Mouse (Mus musculus) heart, adult 2 months (tissue): ENCODE measurements around the gene Suds3. TPM values are rescaled to one million over a fixed set of nuclear protein-coding genes. Genes with fewer than 3 reads are reported as not detected.

Experiments
- DNase-seq, 2 experiments: peaks; one replicate each; pipeline ENCODE4 v3.0.0; 2021
- H3K27ac ChIP-seq: fragments of 200-600 bp; 2 replicates; pipeline ENCODE4 v1.8.1; 2022
- H3K27me3 ChIP-seq: fragments of 200-500 bp; 2 replicates; pipeline ENCODE4 v1.6.1; 2012; ENCODE audit warnings: mild to moderate bottlenecking, low read length, inconsistent platforms, mixed read lengths; ENCODE audit not compliant: control insufficient read depth, insufficient read depth
- H3K36me3 ChIP-seq: fragments of 200-500 bp; 2 replicates; pipeline ENCODE4 v1.6.1; 2012; ENCODE audit warnings: low read length, inconsistent platforms; ENCODE audit not compliant: control insufficient read depth, insufficient read depth
- H3K4me1 ChIP-seq: fragments of 200-500 bp; 2 replicates; pipeline ENCODE4 v1.6.1; 2011; ENCODE audit warnings: low read length; ENCODE audit not compliant: control insufficient read depth, insufficient read depth
- H3K4me3 ChIP-seq: fragments of 200-600 bp; 2 replicates; pipeline ENCODE4 v1.8.1; 2022
- H3K79me2 ChIP-seq: fragments of 200-500 bp; replicated peaks from 2 replicates; pipeline ENCODE4 v1.6.1; 2012; ENCODE audit warnings: mild to moderate bottlenecking, inconsistent platforms, low read length, moderate library complexity, mixed read lengths; ENCODE audit not compliant: control insufficient read depth, insufficient read depth
- H3K9ac ChIP-seq: fragments of 200-500 bp; 2 replicates; pipeline ENCODE4 v1.6.1; 2012; ENCODE audit warnings: low read depth, mild to moderate bottlenecking, control low read depth, inconsistent platforms, low read length, mixed read lengths
- CTCF ChIP-seq: fragments of 200-600 bp; IDR thresholded peaks from 2 replicates; pipeline ENCODE4 v1.8.1; 2022; ENCODE audit warnings: antibody characterized with exemption, mild to moderate bottlenecking, moderate library complexity
- EP300 ChIP-seq: fragments of 200-500 bp; IDR thresholded peaks from 2 replicates; pipeline ENCODE4 v1.6.1; 2011; ENCODE audit warnings: low read depth, low read length, control low read depth; ENCODE audit not compliant: insufficient read depth
- POLR2A ChIP-seq: fragments of 200-500 bp; IDR thresholded peaks from 2 replicates; pipeline ENCODE4 v1.6.1; 2011; ENCODE audit warnings: mild to moderate bottlenecking, low read depth, low read length, control low read depth; ENCODE audit not compliant: insufficient read depth
- WGBS: fragments of 180-500 bp; shearing (Covaris S2); methylation state at CpG from one replicate; pipeline ENCODE4 v1.1.7; 2018; 5-methylcytosine and 5-hydroxymethylcytosine counted together
- intact Hi-C: fragments of 180-260 bp; cut with DNase I; formaldehyde crosslinking; loops from one replicate; pipeline ENCODE4 v1.15.1; 2025
- polyA plus RNA-seq: library from polyadenylated mRNA; depleted of rRNA; stranded (reverse); fragments of >200 nt; gene quantifications from 2 replicates; pipeline ENCODE4 v1.2.3, GENCODE M21; 2012; rRNA removed
- total RNA-seq, 2 experiments: library from RNA; stranded (reverse); gene quantifications; 2 replicates each; pipeline ENCODE4 v1.2.3; 2021

Suds3 gene
- total and polyA plus RNA-seq, 3 experiments = 44.7 to 112 (median 76.8) TPM

GRCm38 (mm10) chr5:117060484-117061130, 55.3 kb downstream of the Suds3 start:
- Histone ChIP-seq H3K27ac (no peak overlapping the region), H3K27me3 (no peaks in the 10 kb centered on the region; the same call in 1 of the 2 replicates)
- intact Hi-C loops = loop anchor here (10.0 kb wide), 1 partner anchor 826 kb away; no protein-coding TSS in a partner anchor

DNA sequence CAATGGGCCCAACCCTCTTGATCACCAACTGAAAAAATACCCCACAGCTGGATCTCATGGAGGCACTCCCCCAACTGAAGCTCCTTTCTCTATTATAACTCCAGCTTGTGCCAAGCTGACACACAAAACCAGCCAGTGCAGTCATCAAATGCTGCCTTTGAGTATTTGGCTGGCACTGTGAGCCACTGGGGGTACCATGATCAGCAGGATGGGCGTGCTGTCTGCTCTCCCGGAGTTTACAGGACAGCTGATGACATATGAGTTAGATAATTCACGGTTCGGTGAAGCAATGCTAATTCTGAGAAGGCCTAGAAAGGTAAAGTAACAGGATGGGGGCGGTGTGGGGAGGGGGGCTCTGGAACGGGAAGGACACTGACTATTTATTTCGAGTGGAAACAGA, 66.0 kb downstream of the Suds3 start:
- Histone ChIP-seq H3K27ac (no peak overlapping the region), H3K27me3 (no peaks in the 10 kb centered on the region), H3K9ac (no peak overlapping the region), H3K4me1 (no peaks in the 10 kb centered on the region), H3K4me3 (no peak overlapping the region), H3K79me2 (no peaks in the 10 kb centered on the region), H3K36me3 (no peaks in the 10 kb centered on the region)
- WGBS = 79% methylated on average over 7 of the region's 7 CpGs
- TF ChIP-seq CTCF = no peak
- TF ChIP-seq EP300 = no peak
- no peak for TF ChIP-seq POLR2A
- no peak for DNase-seq
- intact Hi-C loops = no loop called here

More at GRCm38 (mm10) chr5:117060484-117061130, 55.3 kb downstream of the Suds3 start:
- no peak overlapping the region for H3K9ac ChIP-seq
- 73% methylated on average over 18 of the region's 18 CpGs for WGBS
- no peak overlapping the region for H3K4me3 ChIP-seq
- no peaks in the 10 kb centered on the region for H3K4me1 ChIP-seq
- no peak for DNase-seq
- no peak for TF ChIP-seq CTCF
- TF ChIP-seq POLR2A = no peak
- TF ChIP-seq EP300 = no peak
- H3K79me2 ChIP-seq = no peaks in the 10 kb centered on the region
- H3K36me3 ChIP-seq = no peaks in the 10 kb centered on the region

DNA sequence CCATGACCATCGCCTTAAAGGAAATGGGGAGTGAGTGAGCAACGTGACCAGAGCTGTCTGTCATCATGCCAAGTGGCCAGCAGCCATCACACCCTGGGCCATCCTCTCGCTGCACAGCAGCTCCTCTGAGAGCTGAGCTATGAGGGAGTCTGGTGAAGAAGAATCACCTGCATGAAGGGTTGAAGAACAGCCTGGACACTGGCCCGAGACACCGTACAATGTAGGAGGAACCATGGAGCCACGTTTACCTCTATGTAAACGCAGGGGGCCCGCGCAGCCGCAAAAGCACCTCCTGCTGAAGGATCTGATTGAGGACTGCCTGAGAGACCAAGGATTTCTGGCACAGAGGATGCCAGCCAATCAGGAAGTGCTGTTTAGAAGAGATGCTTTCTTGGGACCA, 70.8 kb downstream of the Suds3 start:
- H3K36me3 ChIP-seq = no peaks in the 10 kb centered on the region

GRCm38 (mm10) chr5:117042661-117043060, 73.3 kb downstream of the Suds3 start:
- no peaks in the 10 kb centered on the region for H3K4me1 ChIP-seq
- 61% methylated on average over 11 of the region's 11 CpGs for WGBS
- no peaks in the 10 kb centered on the region for H3K27me3 ChIP-seq
- H3K36me3 ChIP-seq = no peaks in the 10 kb centered on the region
- H3K27ac ChIP-seq = no peak overlapping the region
- no peak overlapping the region for H3K4me3 ChIP-seq
- DNase-seq = no peak
- TF ChIP-seq POLR2A (no peak), CTCF (no peak), EP300 (no peak)
- intact Hi-C loops = no loop called here
- no peak overlapping the region for H3K9ac ChIP-seq
- no peaks in the 10 kb centered on the region for H3K79me2 ChIP-seq

More for the DNA sequence above, 70.8 kb downstream of the Suds3 start:
- WGBS = 47% methylated on average over 10 of the region's 10 CpGs
- Histone ChIP-seq H3K27ac (no peak overlapping the region), H3K27me3 (no peaks in the 10 kb centered on the region), H3K9ac (no peak overlapping the region), H3K4me3 (no peak overlapping the region), H3K79me2 (no peaks in the 10 kb centered on the region), H3K4me1 (no peaks in the 10 kb centered on the region)
- no peak for TF ChIP-seq EP300
- DNase-seq = no peak
- intact Hi-C loops = no loop called here

Other genes with a start within 250 kb of the Suds3 start
- 1 to 10 TPM; 6.2 to 7.8 TPM for gene Taok3, start 4.0 kb upstream of the Suds3 start, total RNA-seq
- 3.1 and 4.7 TPM in 2 replicates for gene Taok3, start 4.0 kb upstream of the Suds3 start, polyA plus RNA-seq
- gene Pebp1, start 171.5 kb upstream of the Suds3 start, total RNA-seq = 100 to 1,000 TPM; 412 to 465 TPM
- 402 and 552 TPM in 2 replicates for gene Pebp1, start 171.5 kb upstream of the Suds3 start, polyA plus RNA-seq
- 1 to 10 TPM; 7.0 to 8.9 TPM for gene Vsig10, start 203.0 kb upstream of the Suds3 start, total RNA-seq
- gene Vsig10, start 203.0 kb upstream of the Suds3 start, polyA plus RNA-seq = 7.4 and 8.8 TPM in 2 replicates
- gene Wsb2, start 241.2 kb upstream of the Suds3 start, total RNA-seq = 100 to 1,000 TPM in 1 of 2 experiments, 10 to 100 TPM in 1; 91.4 to 101 TPM
- 130 and 197 TPM in 2 replicates for gene Wsb2, start 241.2 kb upstream of the Suds3 start, polyA plus RNA-seq